Mouse (Mus musculus) myocyte (in vitro differentiated cells): ENCODE measurements around the gene Olfr390.

Experiments
- CEBPB ChIP-seq: IDR thresholded peaks from 2 replicates; pipeline ENCODE4 v1.6.1; 2011; ENCODE audit warnings: mild to moderate bottlenecking, moderate library complexity; ENCODE audit not compliant: poor library complexity, insufficient read depth, severe bottlenecking
- E2F4 ChIP-seq: IDR thresholded peaks from one replicate; pipeline ENCODE4 v1.6.1; 2011; ENCODE audit warnings: mild to moderate bottlenecking, control low read depth, moderate library complexity; ENCODE audit not compliant: insufficient read depth
- MAX ChIP-seq: IDR thresholded peaks from one replicate; pipeline ENCODE4 v1.6.1; 2011; ENCODE audit warnings: low read depth, mild to moderate bottlenecking, control low read depth
- MYOG ChIP-seq, 3 experiments: IDR thresholded peaks; one replicate each; pipeline ENCODE4 v1.6.1; 2011; ENCODE audit warnings: control low read depth in 2 of 3, low read depth in 2 of 3, mild to moderate bottlenecking in 2 of 3; ENCODE audit not compliant: insufficient read length in 2 of 3, control insufficient read depth in 1 of 3, insufficient read depth in 1 of 3
- POLR2A ChIP-seq: IDR thresholded peaks from one replicate; pipeline ENCODE4 v1.6.1; 2011; ENCODE audit warnings: low read depth, mild to moderate bottlenecking, control low read depth, moderate library complexity; ENCODE audit not compliant: insufficient read length
- POLR2AphosphoS2 ChIP-seq: IDR thresholded peaks from one replicate; pipeline ENCODE4 v1.6.1; 2011; ENCODE audit warnings: low read depth, control low read depth; ENCODE audit not compliant: insufficient read length
- REST ChIP-seq: IDR thresholded peaks from one replicate; pipeline ENCODE4 v1.6.1; 2011; ENCODE audit warnings: mild to moderate bottlenecking, control low read depth, moderate library complexity; ENCODE audit not compliant: insufficient read depth, insufficient read length
- SRF ChIP-seq: IDR thresholded peaks from one replicate; pipeline ENCODE4 v1.6.1; 2011; ENCODE audit warnings: low read depth; ENCODE audit not compliant: control insufficient read depth, insufficient read length
- TCF12 ChIP-seq: IDR thresholded peaks from one replicate; pipeline ENCODE4 v1.6.1; 2011; ENCODE audit warnings: mild to moderate bottlenecking, control low read depth; ENCODE audit not compliant: poor library complexity, insufficient read depth, severe bottlenecking
- USF1 ChIP-seq: IDR thresholded peaks from one replicate; pipeline ENCODE4 v1.6.1; 2011; ENCODE audit warnings: low read depth, mild to moderate bottlenecking, control low read depth, moderate library complexity

DNA sequence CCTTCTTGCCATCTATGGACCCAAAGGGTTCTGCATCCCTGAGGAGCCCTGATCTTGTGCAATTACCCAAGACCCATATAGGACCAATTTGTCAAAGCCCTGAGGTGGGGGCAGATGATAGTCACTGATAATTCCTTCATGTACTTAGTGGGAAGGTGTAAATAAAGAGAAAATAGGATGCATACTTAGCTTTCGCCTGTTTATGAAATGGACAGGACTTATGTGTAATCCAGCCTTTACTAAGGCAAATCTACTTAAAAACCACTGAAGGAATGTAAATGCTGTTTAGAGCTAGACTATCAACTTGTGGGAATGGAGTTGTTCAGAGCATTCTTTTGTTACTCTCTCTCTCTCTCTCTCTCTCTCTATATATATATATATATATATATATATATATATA lies 34.2 kb downstream of the Olfr390 start, which contains the start of gene Olfr392:
- TF ChIP-seq MAX (no peak), REST (no peak), CEBPB (no peak), USF1 (no peak), POLR2AphosphoS2 (no peak), SRF (no peak), POLR2A (no peak), E2F4 (no peak), TCF12 (no peak), MYOG (IDR thresholded peaks at IDR 0.05; ENCODE audit: control insufficient read depth in 1 of 3, insufficient read depth in 1 of 3, insufficient read length in 2 of 3, low read depth in 2 of 3) (no peak)
